ENCODE assay signal across 16 mouse cellular contexts in genomic region chr11:61686906-61687453, GRCm38 (mm10). TPM values are rescaled to one million over a fixed set of nuclear protein-coding genes. Genes with fewer than 3 reads are reported as not detected.
A peak's percentile ranks its signal among the peaks of the same experiment; 100 is the strongest.
DNase-seq lines count a peak whose midpoint lies in the region; ATAC-seq and TF ChIP-seq lines count a peak whose summit lies in the region.
"Had no signal": no experiment of that assay in that cellular context is flagged by ENCODE, and none has a peak within 500 bp of the region (broad histone marks: within the 10 kb centered on the region; RNA-seq: fewer than 3 reads in every experiment).

No protein-coding gene starts in this region.

- H3K4me2 ChIP-seq in embryonic facial prominence, embryonic 14.5 days (ENCODE audit: low read depth, low read length): no peak overlapping the region
- H3K4me2 ChIP-seq in liver, embryonic 14.5 days (ENCODE audit: low read depth): peak overlapping the region; percentile 90
- H3K4me2 ChIP-seq: midbrain, embryonic 13.5 days had no signal

- H3K36me3 ChIP-seq in embryonic facial prominence, embryonic 14.5 days (ENCODE audit: control insufficient read depth, insufficient read depth, low read length): no peaks in the 10 kb centered on the region
- H3K36me3 ChIP-seq in liver, embryonic 14.5 days (replicated peaks; ENCODE audit: control insufficient read depth, insufficient read depth, low read depth): no peaks in the 10 kb centered on the region
- H3K36me3 ChIP-seq: G1E; midbrain, embryonic 13.5 days had no signal

- H3K9ac ChIP-seq in embryonic facial prominence, embryonic 14.5 days (ENCODE audit: low read depth, low read length): no peak overlapping the region
- H3K9ac ChIP-seq in liver, embryonic 14.5 days (replicated peaks): peak overlapping the region; percentile 86
- H3K9ac ChIP-seq: midbrain, embryonic 13.5 days had no signal

- peaks cover 6% of the 10 kb centered on the region for H3K4me1 ChIP-seq in embryonic facial prominence, embryonic 14.5 days (ENCODE audit: control insufficient read depth, insufficient read depth, low read length)
- peaks cover 21 to 33% of the 10 kb centered on the region in 2 experiments for H3K4me1 ChIP-seq in liver, embryonic 14.5 days (replicated peaks; ENCODE audit: control insufficient read depth in 2 of 2, insufficient read depth in 2 of 2, low read length in 1 of 2)

- H3K4me3 ChIP-seq in embryonic facial prominence, embryonic 14.5 days (ENCODE audit: low read depth, low read length): no peak overlapping the region
- peak overlapping the region; percentile 73 to 87 for H3K4me3 ChIP-seq in liver, embryonic 14.5 days (ENCODE audit: insufficient read depth in 1 of 2, low read depth in 2 of 2, low read length in 2 of 2)
- H3K4me3 ChIP-seq: midbrain, embryonic 13.5 days had no signal

- WGBS in embryonic facial prominence, embryonic 14.5 days: 34% methylated on average over 10 of the region's 10 CpGs
- 40% methylated on average over 10 of the region's 10 CpGs for WGBS in liver, embryonic 14.5 days (ENCODE audit: insufficient replicate concordance)

- no peak for TF ChIP-seq CTCF in liver, embryonic 14.5 days (IDR thresholded peaks at IDR 0.05; ENCODE audit: low read depth)

- peaks cover 28% of the 10 kb centered on the region for H3K27me3 ChIP-seq in embryonic facial prominence, embryonic 14.5 days (replicated peaks; ENCODE audit: control insufficient read depth, insufficient read depth, low read length)
- H3K27me3 ChIP-seq in liver, embryonic 14.5 days (ENCODE audit: control insufficient read depth, insufficient read depth, low read length): peaks cover 3% of the 10 kb centered on the region; the same call in 1 of the 2 replicates

- H3K9me3 ChIP-seq in embryonic facial prominence, embryonic 14.5 days (ENCODE audit: control insufficient read depth, low read length): no peaks in the 10 kb centered on the region
- H3K9me3 ChIP-seq in liver, embryonic 14.5 days (ENCODE audit: control insufficient read depth, low read length): no peaks in the 10 kb centered on the region
- H3K9me3 ChIP-seq: G1E; midbrain, embryonic 13.5 days had no signal

- peak; percentile 73 for DNase-seq in 3134 (ENCODE audit: extremely low read depth, insufficient read length, low spot score)
- DNase-seq in 3T3-L1 (ENCODE audit: low read depth, low spot score): peak; percentile 77
- DNase-seq in embryonic facial prominence, embryonic 14.5 days (ENCODE audit: low spot score): no peak
- peak in 1 of 3 experiments; percentile 24 for DNase-seq in liver, embryonic 14.5 days (ENCODE audit: low read depth in 3 of 3, low spot score in 3 of 3)
- DNase-seq in gastrocnemius, adult 18-20 months (ENCODE audit: low spot score): no peak
- DNase-seq in cerebellum, postnatal 25 days: no peak
- no peak for DNase-seq in ovary, postnatal 36 days (ENCODE audit: low spot score)
- DNase-seq: kidney, postnatal 25 days; layer of hippocampus, postnatal 36 days; right cerebral cortex, postnatal 4 days; thymus, postnatal 14 days had no signal

- H3K27ac ChIP-seq in embryonic facial prominence, embryonic 14.5 days (replicated peaks; ENCODE audit: low read depth, low read length): 0 out of 2 replicates have a peak overlapping the region, but pooled peaks have one; percentile 1
- H3K27ac ChIP-seq in liver, embryonic 14.5 days: peak overlapping the region; percentile 66
- H3K27ac ChIP-seq: midbrain, embryonic 13.5 days had no signal

- no peak for ATAC-seq in embryonic facial prominence, embryonic 14.5 days (ENCODE audit: low read depth)
- ATAC-seq in liver, embryonic 14.5 days (ENCODE audit: insufficient read depth): no peak
- ATAC-seq: midbrain, embryonic 13.5 days had no signal

- no peak for TF ChIP-seq EP300 in liver, embryonic 14.5 days (IDR thresholded peaks at IDR 0.05; ENCODE audit: low read depth)

RNA-seq across cellular contexts. Expression of gene Fam83g, which starts 3.1 kb away (rescaled TPM):
- polyA plus RNA-seq in embryonic facial prominence, embryonic 14.5 days (2014; fragmentation: Nextera tagmentation; extraction: Ambion mirVana): 2.2 and 3.7 TPM in 2 replicates
- 3.9 and 4.4 TPM in 2 replicates for polyA plus RNA-seq in liver, embryonic 14.5 days (2012; rRNA removed)
- 4.4 and 5.4 TPM in 2 replicates for polyA plus RNA-seq in liver, embryonic 14.5 days (2014; fragmentation: Nextera tagmentation; extraction: Ambion mirVana)
- 1 to 10 TPM in 1 of 2 experiments, under 1 TPM in 1; 0.57 to 1.1 TPM for total RNA-seq in gastrocnemius, adult 18-20 months (2021)
- total RNA-seq: common myeloid progenitor, adult 5-6 weeks; layer of hippocampus, postnatal 36 days had no signal
- polyA plus RNA-seq: G1E had no signal

RNA-seq across cellular contexts. Expression of gene Slc5a10, which starts 33.6 kb away (rescaled TPM):
- polyA plus RNA-seq in embryonic facial prominence, embryonic 14.5 days (2014; fragmentation: Nextera tagmentation; extraction: Ambion mirVana): 0.13 TPM in 1 of 2 replicates, not detected in the other
- not detected in 2 replicates for polyA plus RNA-seq in liver, embryonic 14.5 days (2012; rRNA removed)
- polyA plus RNA-seq in liver, embryonic 14.5 days (2014; fragmentation: Nextera tagmentation; extraction: Ambion mirVana): not detected in 2 replicates
- total RNA-seq in gastrocnemius, adult 18-20 months (2021): not detected
- total RNA-seq: common myeloid progenitor, adult 5-6 weeks; G1E; heart, postnatal 25 days had no signal
- polyA plus RNA-seq: G1E; neural tube, embryonic 11.5 days had no signal

RNA-seq across cellular contexts. Expression of gene Grap, which starts 33.9 kb away (rescaled TPM):
- 8.2 and 8.6 TPM in 2 replicates for polyA plus RNA-seq in embryonic facial prominence, embryonic 14.5 days (2014; fragmentation: Nextera tagmentation; extraction: Ambion mirVana)
- 2.1 and 2.2 TPM in 2 replicates for polyA plus RNA-seq in liver, embryonic 14.5 days (2012; rRNA removed)
- 1.6 and 1.9 TPM in 2 replicates for polyA plus RNA-seq in liver, embryonic 14.5 days (2014; fragmentation: Nextera tagmentation; extraction: Ambion mirVana)
- total RNA-seq in gastrocnemius, adult 18-20 months (2021): 1 to 10 TPM; 2.0 to 2.7 TPM

Comparison
In these comparisons a context has a peak if more than half of its experiments do, and no peak if none do; other contexts are left out.
1. DNase-seq: peak in 3134 (single experiment) and 3T3-L1 (single experiment); none in embryonic facial prominence, embryonic 14.5 days (single experiment), gastrocnemius, adult 18-20 months (single experiment), cerebellum, postnatal 25 days (0 of 2) and ovary, postnatal 36 days (single experiment).